Mouse (Mus musculus): ENCODE results near the gene March8.

- no peak for TF ChIP-seq CTCF (IDR thresholded peaks at IDR 0.05; ENCODE audit: borderline replicate concordance, extremely low read depth, insufficient read depth, insufficient read length)
- no peak for TF ChIP-seq POLR2A (IDR thresholded peaks at IDR 0.05; ENCODE audit: borderline replicate concordance, extremely low read depth, insufficient read depth, insufficient read length, poor library complexity, severe bottlenecking)
Measured at GRCm38 (mm10) chr6:116405715-116406114, 67.9 kb downstream of the March8 start.

All from brain, embryonic 14.5 days (tissue).